Mouse (Mus musculus): ENCODE results near the gene Neto2.

GRCm38 (mm10) chr8:85700101-85700750 is 498 bp downstream of the Neto2 start:
- TF ChIP-seq CTCF (IDR thresholded peaks at IDR 0.05) (peak; percentile 58), EP300 (IDR thresholded peaks at IDR 0.05) (no peak)

Measured in lung, postnatal 0 days (tissue).